Mouse (Mus musculus): ENCODE data around the gene Syt8.

DNA sequence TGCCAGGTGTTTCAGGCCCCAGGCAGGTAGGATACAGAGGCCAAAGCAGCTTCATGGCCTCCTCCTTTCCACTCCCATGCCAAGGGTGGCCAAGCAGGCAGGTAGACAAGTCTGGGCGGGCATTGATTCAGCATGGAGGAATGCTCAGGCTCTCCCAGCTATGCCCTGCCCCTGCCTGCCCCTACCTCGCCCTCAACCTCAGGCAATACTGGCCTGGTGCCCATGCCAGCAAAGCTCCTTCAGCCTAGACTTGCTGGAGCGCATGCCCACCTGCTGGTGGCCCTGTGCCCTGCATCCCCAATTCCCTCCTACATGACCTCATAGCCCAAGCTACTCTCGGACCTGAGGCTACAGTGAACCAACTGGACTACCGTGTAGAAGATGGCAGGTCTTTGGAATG lies 2.7 kb downstream of the Syt8 start:
- TF ChIP-seq CTCF (IDR thresholded peaks at IDR 0.05; ENCODE audit: extremely low read depth, insufficient read depth, low read length): no peak
- TF ChIP-seq POLR2A (IDR thresholded peaks at IDR 0.05; ENCODE audit: extremely low read depth, insufficient read depth, low read length): no peak
